ENCODE assay signal across 8 mouse cellular contexts in the genomic region with DNA sequence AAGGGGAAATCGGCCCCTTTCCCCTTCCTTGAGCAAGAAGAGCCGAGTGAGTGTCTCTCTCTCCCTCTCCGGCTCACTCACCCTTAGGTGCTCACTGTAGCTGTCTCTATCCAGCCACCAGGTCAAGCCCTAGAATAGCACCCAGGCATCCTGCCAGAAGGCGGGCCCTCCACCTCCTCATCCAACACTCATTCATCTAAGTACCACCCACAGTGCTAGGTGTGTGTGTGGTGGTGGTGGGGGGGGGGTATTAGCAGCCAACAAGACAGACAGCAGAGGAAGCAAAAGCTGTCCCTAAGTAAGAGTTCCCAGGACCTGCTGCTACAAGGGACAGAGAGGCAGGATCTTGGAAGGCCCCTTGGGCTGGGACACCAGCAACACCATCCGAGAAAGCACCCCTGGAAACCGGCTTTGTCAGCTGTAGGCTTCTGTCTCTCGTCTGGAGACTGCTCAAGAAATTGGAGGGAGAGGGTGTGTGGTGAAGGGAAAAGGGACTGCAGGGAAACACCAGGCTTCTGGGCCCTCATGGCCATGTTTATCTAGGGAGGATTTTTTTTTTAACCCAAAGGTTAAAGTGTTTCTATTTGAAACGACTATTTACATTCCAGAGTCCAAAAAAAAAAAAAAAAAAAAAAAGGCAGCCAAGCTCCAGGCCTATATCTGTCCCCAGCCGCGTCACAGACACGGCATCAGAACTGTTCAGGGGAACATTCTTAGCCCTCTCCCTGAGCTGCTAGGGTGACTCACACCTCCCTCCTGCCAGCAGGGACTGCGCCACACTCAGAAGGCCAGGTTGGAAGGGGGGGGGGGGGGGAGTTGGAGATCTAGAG. TPM values are rescaled to one million over a fixed set of nuclear protein-coding genes. Genes with fewer than 3 reads are reported as not detected.
A peak's percentile ranks its signal among the peaks of the same experiment; 100 is the strongest.
DNase-seq lines count a peak whose midpoint lies in the region; ATAC-seq and TF ChIP-seq lines count a peak whose summit lies in the region.

No protein-coding gene starts in this region.

- TF ChIP-seq POLR2A in kidney, adult 2 months (IDR thresholded peaks at IDR 0.05; ENCODE audit: low read depth, low read length): no peak

- intact Hi-C loops in left cerebral cortex, postnatal 4 days (cut with DNase I): no loop called here
- intact Hi-C loops in gastrocnemius, postnatal 14 days (cut with DNase I; ENCODE audit: low total_unique reads): no loop called here

- no peak overlapping the region for H3K27ac ChIP-seq in kidney, adult 2 months (ENCODE audit: insufficient read depth, low read depth, low read length)
- H3K27ac ChIP-seq in lung, embryonic 15.5 days: peak overlapping the region; percentile 93

- 0 out of 2 replicates have a peak, but pooled peaks have one; percentile 9 for TF ChIP-seq CTCF in kidney, adult 2 months (conservative IDR thresholded peaks at IDR 0.05; ENCODE audit: insufficient read depth, insufficient read length, low read depth, low read length)

- peak overlapping the region; percentile 51; the same call in 1 of the 2 replicates for H3K9ac ChIP-seq in lung, embryonic 15.5 days

- WGBS in kidney, adult 2 months: 14% methylated on average over 12 of the region's 12 CpGs
- 9% methylated on average over 12 of the region's 12 CpGs for WGBS in lung, embryonic 15.5 days

- peaks cover 56% of the 10 kb centered on the region for H3K4me1 ChIP-seq in kidney, adult 2 months (ENCODE audit: control insufficient read depth, insufficient read depth, low read length)
- H3K4me1 ChIP-seq in lung, embryonic 15.5 days: peaks cover 90% of the 10 kb centered on the region

- no peaks in the 10 kb centered on the region for H3K9me3 ChIP-seq in lung, embryonic 15.5 days

- ATAC-seq in lung, embryonic 15.5 days (ENCODE audit: borderline replicate concordance, extremely low read depth, low FRiP score, low TSS enrichment): peak; percentile 77
- ATAC-seq in megakaryocyte progenitor cell, adult 5-6 weeks (replicated peaks; ENCODE audit: poor library complexity): no peak

- peak overlapping the region; percentile 89 for H3K4me2 ChIP-seq in lung, embryonic 15.5 days

- no peak overlapping the region for H3K4me3 ChIP-seq in kidney, adult 2 months (ENCODE audit: insufficient read depth, low read depth, low read length)
- H3K4me3 ChIP-seq in lung, embryonic 15.5 days: peak overlapping the region; percentile 50

- no peaks in the 10 kb centered on the region for H3K27me3 ChIP-seq in kidney, adult 2 months (replicated peaks; ENCODE audit: control insufficient read depth, insufficient read depth, low read length)
- H3K27me3 ChIP-seq in lung, embryonic 15.5 days: no peaks in the 10 kb centered on the region

- H3K36me3 ChIP-seq in kidney, adult 2 months (ENCODE audit: control insufficient read depth, insufficient read depth, low read length): no peaks in the 10 kb centered on the region
- no peaks in the 10 kb centered on the region for H3K36me3 ChIP-seq in lung, embryonic 15.5 days

- peak; percentile 64 to 67 for DNase-seq in left cerebral cortex, adult 18-20 months (ENCODE audit: low spot score in 2 of 2)
- DNase-seq in left cerebral cortex, postnatal 4 days: no peak
- DNase-seq in adrenal gland, postnatal 25 days: peak; percentile 65
- DNase-seq in gastrocnemius, postnatal 14 days: peak; percentile 65
- peak; percentile 91 for DNase-seq in kidney, adult 2 months
- DNase-seq in frontal cortex, adult 2 months (ENCODE audit: extremely low spot score in 1 of 2, low spot score in 1 of 2): no peak

RNA-seq across cellular contexts. Expression of gene Hdac5, which starts 13.7 kb away (rescaled TPM):
- total RNA-seq in left cerebral cortex, adult 18-20 months (2021): 100 to 1,000 TPM; 298 to 303 TPM
- total RNA-seq in left cerebral cortex, postnatal 4 days (2021): 100 to 1,000 TPM; 205 to 213 TPM
- total RNA-seq in adrenal gland, postnatal 25 days (2021): 79.9 and 117 TPM in 2 replicates
- total RNA-seq in gastrocnemius, postnatal 14 days (2021): 10 to 100 TPM; 59.5 to 65.6 TPM
- 69.2 TPM in 2 replicates for polyA plus RNA-seq in kidney, adult 2 months (2012; rRNA removed)
- polyA plus RNA-seq in lung, embryonic 15.5 days (2015; fragmentation: Nextera tagmentation; extraction: Ambion mirVana): 71.3 and 76.7 TPM in 2 replicates
- 18.6 and 20.6 TPM in 2 replicates for total RNA-seq in megakaryocyte progenitor cell, adult 5-6 weeks (2015)
- 18.7 and 22.1 TPM in 2 replicates for total RNA-seq in megakaryocyte progenitor cell, adult 5-6 weeks (2017)
- 256 and 323 TPM in 2 replicates for polyA plus RNA-seq in frontal cortex, adult 2 months (2012; rRNA removed)

RNA-seq across cellular contexts. Expression of gene G6pc3, which starts 26.9 kb away (rescaled TPM):
- 10 to 100 TPM; 67.9 to 68.2 TPM for total RNA-seq in left cerebral cortex, adult 18-20 months (2021)
- 10 to 100 TPM; 34.6 to 35.4 TPM for total RNA-seq in left cerebral cortex, postnatal 4 days (2021)
- total RNA-seq in adrenal gland, postnatal 25 days (2021): 132 and 143 TPM in 2 replicates
- total RNA-seq in gastrocnemius, postnatal 14 days (2021): 10 to 100 TPM; 36.1 to 36.2 TPM
- polyA plus RNA-seq in kidney, adult 2 months (2012; rRNA removed): 127 and 138 TPM in 2 replicates
- 31.5 and 33.3 TPM in 2 replicates for polyA plus RNA-seq in lung, embryonic 15.5 days (2015; fragmentation: Nextera tagmentation; extraction: Ambion mirVana)
- 106 and 144 TPM in 2 replicates for total RNA-seq in megakaryocyte progenitor cell, adult 5-6 weeks (2015)
- 61.8 and 65.0 TPM in 2 replicates for total RNA-seq in megakaryocyte progenitor cell, adult 5-6 weeks (2017)
- 87.5 and 91.4 TPM in 2 replicates for polyA plus RNA-seq in frontal cortex, adult 2 months (2012; rRNA removed)

RNA-seq across cellular contexts. Expression of gene Lsm12, which starts 31.2 kb away (rescaled TPM):
- total RNA-seq in left cerebral cortex, adult 18-20 months (2021): 10 to 100 TPM; 55.0 to 64.2 TPM
- total RNA-seq in left cerebral cortex, postnatal 4 days (2021): 10 to 100 TPM; 84.5 to 86.0 TPM
- 72.6 and 92.6 TPM in 2 replicates for total RNA-seq in adrenal gland, postnatal 25 days (2021)
- 10 to 100 TPM; 69.9 to 76.0 TPM for total RNA-seq in gastrocnemius, postnatal 14 days (2021)
- 33.0 and 39.6 TPM in 2 replicates for polyA plus RNA-seq in kidney, adult 2 months (2012; rRNA removed)
- polyA plus RNA-seq in lung, embryonic 15.5 days (2015; fragmentation: Nextera tagmentation; extraction: Ambion mirVana): 112 and 136 TPM in 2 replicates
- 127 and 133 TPM in 2 replicates for total RNA-seq in megakaryocyte progenitor cell, adult 5-6 weeks (2015)
- 67.8 and 79.1 TPM in 2 replicates for total RNA-seq in megakaryocyte progenitor cell, adult 5-6 weeks (2017)
- polyA plus RNA-seq in frontal cortex, adult 2 months (2012; rRNA removed): 32.9 and 35.5 TPM in 2 replicates

RNA-seq across cellular contexts. Expression of gene BC030867, which starts 32.4 kb away (rescaled TPM):
- total RNA-seq in left cerebral cortex, adult 18-20 months (2021): 1 to 10 TPM; 1.0 to 2.3 TPM
- 1 to 10 TPM; 1.4 to 1.6 TPM for total RNA-seq in left cerebral cortex, postnatal 4 days (2021)
- 1.3 and 1.5 TPM in 2 replicates for total RNA-seq in adrenal gland, postnatal 25 days (2021)
- under 1 TPM; 0.11 to 0.47 TPM for total RNA-seq in gastrocnemius, postnatal 14 days (2021)
- polyA plus RNA-seq in kidney, adult 2 months (2012; rRNA removed): 0.41 and 0.81 TPM in 2 replicates
- 19.9 and 20.4 TPM in 2 replicates for polyA plus RNA-seq in lung, embryonic 15.5 days (2015; fragmentation: Nextera tagmentation; extraction: Ambion mirVana)
- 20.7 and 21.1 TPM in 2 replicates for total RNA-seq in megakaryocyte progenitor cell, adult 5-6 weeks (2015)
- total RNA-seq in megakaryocyte progenitor cell, adult 5-6 weeks (2017): 5.9 and 6.7 TPM in 2 replicates
- 1.2 and 1.9 TPM in 2 replicates for polyA plus RNA-seq in frontal cortex, adult 2 months (2012; rRNA removed)

RNA-seq across cellular contexts. Expression of gene Asb16, which starts 52.3 kb away (rescaled TPM):
- total RNA-seq in left cerebral cortex, adult 18-20 months (2021): 1 to 10 TPM; 2.2 to 2.9 TPM
- total RNA-seq in left cerebral cortex, postnatal 4 days (2021): under 1 TPM; 0.91 to 0.98 TPM
- total RNA-seq in adrenal gland, postnatal 25 days (2021): 0.36 TPM in 1 of 2 replicates, not detected in the other
- 10 to 100 TPM; 58.9 to 61.2 TPM for total RNA-seq in gastrocnemius, postnatal 14 days (2021)
- 0.10 and 0.70 TPM in 2 replicates for polyA plus RNA-seq in kidney, adult 2 months (2012; rRNA removed)
- polyA plus RNA-seq in lung, embryonic 15.5 days (2015; fragmentation: Nextera tagmentation; extraction: Ambion mirVana): 0.09 and 0.10 TPM in 2 replicates
- total RNA-seq in megakaryocyte progenitor cell, adult 5-6 weeks (2015): 1.5 and 2.0 TPM in 2 replicates
- 0.54 and 0.58 TPM in 2 replicates for total RNA-seq in megakaryocyte progenitor cell, adult 5-6 weeks (2017)
- 2.3 and 2.7 TPM in 2 replicates for polyA plus RNA-seq in frontal cortex, adult 2 months (2012; rRNA removed)

Comparison
In these comparisons a context has a peak if more than half of its experiments do, and no peak if none do; other contexts are left out.
1. DNase-seq: peak in left cerebral cortex, adult 18-20 months (2 of 2), adrenal gland, postnatal 25 days (single experiment), gastrocnemius, postnatal 14 days (single experiment) and kidney, adult 2 months (single experiment); none in left cerebral cortex, postnatal 4 days (single experiment) and frontal cortex, adult 2 months (0 of 2).